In genomic region chr1:35750092-35750521, GRCm38 (mm10) we compare ENCODE assay signal across 20 mouse cellular contexts.
DNase-seq lines count a peak whose midpoint lies in the region; ATAC-seq and TF ChIP-seq lines count a peak whose summit lies in the region.
"Had no signal": no experiment of that assay in that cellular context is flagged by ENCODE, and none has a peak within 500 bp of the region (broad histone marks: within the 10 kb centered on the region; RNA-seq: fewer than 3 reads in every experiment).

No protein-coding gene starts in this region.

- no peaks in the 10 kb centered on the region for H3K4me1 ChIP-seq in hindbrain, embryonic 14.5 days (replicated peaks; ENCODE audit: control insufficient read depth, insufficient read depth, low read length)
- H3K4me1 ChIP-seq in hindbrain, postnatal 0 days (ENCODE audit: insufficient read depth, low read length) = no peaks in the 10 kb centered on the region
- H3K4me1 ChIP-seq in forebrain, embryonic 12.5 days = peaks cover 13% of the 10 kb centered on the region
- H3K4me1 ChIP-seq in intestine, embryonic 15.5 days (replicated peaks) = no peaks in the 10 kb centered on the region
- H3K4me1 ChIP-seq in liver, postnatal 0 days (ENCODE audit: insufficient read depth) = no peaks in the 10 kb centered on the region
- H3K4me1 ChIP-seq: heart, embryonic 10.5 days had no signal

- DNase-seq in hindbrain, embryonic 14.5 days (ENCODE audit: low spot score) = peak; percentile 26
- DNase-seq in hindbrain, postnatal 0 days (ENCODE audit: low spot score) = no peak
- DNase-seq in ZHBTc4 (ENCODE audit: low read depth, low spot score) = peak; percentile 90
- DNase-seq in gonadal fat pad, adult 2 months (ENCODE audit: low read depth) = peak; percentile 89
- DNase-seq in cerebellum, postnatal 14 days = no peak
- DNase-seq in liver, postnatal 0 days = no peak
- DNase-seq: kidney, adult 2 months; thymus, adult 2 months; thymus, postnatal 4 days had no signal

- no peak overlapping the region for H3K4me2 ChIP-seq in hindbrain, embryonic 14.5 days (replicated peaks)
- no peak overlapping the region for H3K4me2 ChIP-seq in hindbrain, postnatal 0 days (ENCODE audit: low read depth, low read length)
- no peak overlapping the region for H3K4me2 ChIP-seq in forebrain, embryonic 12.5 days
- H3K4me2 ChIP-seq in intestine, embryonic 15.5 days (replicated peaks) = no peak overlapping the region
- H3K4me2 ChIP-seq in liver, postnatal 0 days (ENCODE audit: low read depth, low read length) = no peak overlapping the region
- H3K4me2 ChIP-seq: midbrain, embryonic 12.5 days had no signal

- H3K27me3 ChIP-seq in hindbrain, embryonic 14.5 days (ENCODE audit: control insufficient read depth, insufficient read depth, low read length) = no peaks in the 10 kb centered on the region
- no peaks in the 10 kb centered on the region for H3K27me3 ChIP-seq in hindbrain, postnatal 0 days (ENCODE audit: insufficient read depth, low read length)
- peaks cover 18% of the 10 kb centered on the region for H3K27me3 ChIP-seq in forebrain, embryonic 12.5 days
- H3K27me3 ChIP-seq in intestine, embryonic 15.5 days (replicated peaks) = no peaks in the 10 kb centered on the region
- no peaks in the 10 kb centered on the region for H3K27me3 ChIP-seq in liver, postnatal 0 days (ENCODE audit: insufficient read depth, low read length)
- H3K27me3 ChIP-seq: midbrain, embryonic 12.5 days; Patski had no signal

- WGBS in hindbrain, embryonic 14.5 days = 27% methylated on average over 4 of the region's 4 CpGs
- WGBS in hindbrain, postnatal 0 days = 32% methylated on average over 4 of the region's 4 CpGs
- WGBS in forebrain, embryonic 12.5 days = 17% methylated on average over 4 of the region's 4 CpGs
- 65% methylated on average over 4 of the region's 4 CpGs for WGBS in intestine, embryonic 15.5 days
- 69% methylated on average over 4 of the region's 4 CpGs for WGBS in liver, postnatal 0 days (ENCODE audit: insufficient replicate concordance)

- H3K9me3 ChIP-seq in hindbrain, embryonic 14.5 days (ENCODE audit: control insufficient read depth, low read length) = no peaks in the 10 kb centered on the region
- no peaks in the 10 kb centered on the region for H3K9me3 ChIP-seq in hindbrain, postnatal 0 days (ENCODE audit: low read length)
- no peaks in the 10 kb centered on the region for H3K9me3 ChIP-seq in forebrain, embryonic 12.5 days
- no peaks in the 10 kb centered on the region for H3K9me3 ChIP-seq in intestine, embryonic 15.5 days
- H3K9me3 ChIP-seq in liver, postnatal 0 days (ENCODE audit: low read length) = no peaks in the 10 kb centered on the region
- H3K9me3 ChIP-seq: embryonic facial prominence, embryonic 10.5 days; heart, embryonic 10.5 days; midbrain, embryonic 12.5 days had no signal

- no peak overlapping the region for H3K4me3 ChIP-seq in hindbrain, embryonic 14.5 days (replicated peaks; ENCODE audit: low read length)
- H3K4me3 ChIP-seq in hindbrain, postnatal 0 days (ENCODE audit: low read length) = no peak overlapping the region
- H3K4me3 ChIP-seq in forebrain, embryonic 12.5 days (replicated peaks) = no peak overlapping the region
- H3K4me3 ChIP-seq in intestine, embryonic 15.5 days (replicated peaks) = no peak overlapping the region
- no peak overlapping the region for H3K4me3 ChIP-seq in liver, postnatal 0 days (ENCODE audit: low read depth, low read length)
- H3K4me3 ChIP-seq: embryonic facial prominence, embryonic 10.5 days; gastrocnemius, adult 2 months; heart, embryonic 10.5 days; midbrain, embryonic 12.5 days had no signal

- TF ChIP-seq CTCF in hindbrain, postnatal 0 days (IDR thresholded peaks at IDR 0.05; ENCODE audit: low read depth) = no peak
- no peak for TF ChIP-seq CTCF in liver, postnatal 0 days (IDR thresholded peaks at IDR 0.05; ENCODE audit: low read depth)

- H3K36me3 ChIP-seq in hindbrain, embryonic 14.5 days (replicated peaks; ENCODE audit: control insufficient read depth, insufficient read depth) = no peaks in the 10 kb centered on the region
- H3K36me3 ChIP-seq in hindbrain, postnatal 0 days (ENCODE audit: insufficient read depth, low read length) = no peaks in the 10 kb centered on the region
- H3K36me3 ChIP-seq in forebrain, embryonic 12.5 days (replicated peaks) = no peaks in the 10 kb centered on the region
- no peaks in the 10 kb centered on the region for H3K36me3 ChIP-seq in intestine, embryonic 15.5 days
- no peaks in the 10 kb centered on the region for H3K36me3 ChIP-seq in liver, postnatal 0 days (replicated peaks; ENCODE audit: insufficient read depth, low read length)
- H3K36me3 ChIP-seq: embryonic facial prominence, embryonic 10.5 days; heart, embryonic 10.5 days; midbrain, embryonic 12.5 days had no signal

- ATAC-seq in hindbrain, embryonic 14.5 days (ENCODE audit: low FRiP score) = no peak
- ATAC-seq in hindbrain, postnatal 0 days = no peak
- peak; percentile 74; the same call in 1 of the 2 replicates for ATAC-seq in forebrain, embryonic 12.5 days (ENCODE audit: low FRiP score)
- no peak for ATAC-seq in intestine, embryonic 15.5 days
- ATAC-seq in liver, postnatal 0 days = no peak
- ATAC-seq: inflammation-experienced regulatory T-cells, adult 6 months; lung, postnatal 0 days; Patski had no signal

- no peak overlapping the region for H3K27ac ChIP-seq in hindbrain, embryonic 14.5 days
- no peak overlapping the region for H3K27ac ChIP-seq in hindbrain, postnatal 0 days
- no peak overlapping the region for H3K27ac ChIP-seq in forebrain, embryonic 12.5 days
- no peak overlapping the region for H3K27ac ChIP-seq in intestine, embryonic 15.5 days
- no peak overlapping the region for H3K27ac ChIP-seq in liver, postnatal 0 days (ENCODE audit: low read depth)
- H3K27ac ChIP-seq: embryonic facial prominence, embryonic 10.5 days; gastrocnemius, adult 2 months; heart, embryonic 10.5 days; kidney, postnatal 0 days; midbrain, embryonic 12.5 days; stomach, postnatal 0 days had no signal

- no peak overlapping the region for H3K9ac ChIP-seq in hindbrain, embryonic 14.5 days
- no peak overlapping the region for H3K9ac ChIP-seq in hindbrain, postnatal 0 days (replicated peaks; ENCODE audit: low read length)
- H3K9ac ChIP-seq in forebrain, embryonic 12.5 days = no peak overlapping the region
- no peak overlapping the region for H3K9ac ChIP-seq in intestine, embryonic 15.5 days
- H3K9ac ChIP-seq in liver, postnatal 0 days (replicated peaks) = no peak overlapping the region
- H3K9ac ChIP-seq: midbrain, embryonic 12.5 days had no signal

- no peak for TF ChIP-seq EP300 in liver, postnatal 0 days (IDR thresholded peaks at IDR 0.05; ENCODE audit: low read depth)

Comparison
In these comparisons a context has a peak if more than half of its experiments do, and no peak if none do; other contexts are left out.
1. DNase-seq: peak in hindbrain, embryonic 14.5 days (single experiment), ZHBTc4 (single experiment) and gonadal fat pad, adult 2 months (single experiment); none in hindbrain, postnatal 0 days (single experiment), cerebellum, postnatal 14 days (0 of 2) and liver, postnatal 0 days (single experiment).